Mouse (Mus musculus): ENCODE measurements around the gene Ubtf.

Ubtf gene

GRCm38 (mm10) chr11:102299839-102300238, 19.7 kb downstream of the Ubtf start:
- Histone ChIP-seq H3K36me3 (ENCODE audit: control insufficient read depth, insufficient read depth, low read length, poor library complexity, severe bottlenecking) (no peaks in the 10 kb centered on the region), H3K27me3 (ENCODE audit: control insufficient read depth, insufficient read depth, low read length, poor library complexity, severe bottlenecking) (no peaks in the 10 kb centered on the region)
- peak; percentile 88 for DNase-seq (ENCODE audit: low read depth, low spot score)

DNA sequence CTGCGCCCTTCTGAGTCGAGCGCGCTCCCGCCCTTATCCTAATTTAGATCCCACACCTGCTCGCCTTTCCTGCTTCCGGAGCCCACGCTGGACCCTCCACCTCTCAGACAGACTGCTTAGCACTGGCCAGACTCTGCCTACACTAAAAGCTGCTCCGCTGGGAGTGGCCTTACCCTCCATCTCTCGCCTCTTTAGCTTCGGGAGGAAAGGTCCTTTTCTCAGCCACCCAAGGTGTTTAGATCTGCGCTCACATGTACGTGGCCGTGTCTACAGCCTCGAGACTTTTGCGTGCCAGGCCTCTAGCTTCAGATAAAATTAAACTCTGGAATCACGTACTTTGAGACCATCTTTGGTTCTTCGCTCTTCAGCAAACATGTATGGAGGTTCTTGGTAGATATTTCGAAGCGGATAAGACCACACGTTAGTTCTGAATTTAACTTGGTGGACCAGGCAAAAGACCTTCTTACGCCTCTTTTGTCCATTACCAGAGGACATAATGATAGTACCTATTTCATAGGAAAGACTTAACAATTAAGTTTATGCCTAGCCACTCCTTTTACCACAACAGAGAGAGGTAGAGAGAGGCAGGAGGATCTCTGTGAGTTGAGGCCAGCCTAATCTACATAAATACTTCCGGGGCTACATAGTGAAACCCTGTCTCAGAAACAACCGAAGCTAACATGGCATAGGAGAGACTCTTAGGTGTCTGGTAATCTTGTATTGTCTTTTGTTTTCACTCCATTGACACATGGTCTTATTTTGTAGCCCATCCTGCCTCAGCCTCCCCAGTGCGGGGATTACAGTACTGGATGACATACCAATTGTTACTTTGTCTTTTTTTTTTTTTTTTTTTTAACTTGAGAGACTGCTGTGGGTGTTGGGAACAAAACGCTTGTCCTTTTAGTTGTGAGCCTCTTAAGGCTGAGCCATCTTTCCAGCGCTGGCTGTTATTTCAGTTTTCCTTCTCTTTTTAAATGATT, 21.7 kb downstream of the Ubtf start:
- H3K36me3 ChIP-seq (ENCODE audit: control insufficient read depth, insufficient read depth, low read length, poor library complexity, severe bottlenecking), result no peaks in the 10 kb centered on the region
- no peaks in the 10 kb centered on the region for H3K27me3 ChIP-seq (ENCODE audit: control insufficient read depth, insufficient read depth, low read length, poor library complexity, severe bottlenecking)
- DNase-seq (ENCODE audit: low read depth, low spot score), result peak; percentile 41

GRCm38 (mm10) chr11:102296491-102297472, 22.8 kb downstream of the Ubtf start, which contains the start of gene Atxn7l3:
Atxn7l3 (minus strand) TSS chr11:102296631.
- Histone ChIP-seq H3K36me3 (ENCODE audit: control insufficient read depth, insufficient read depth, low read length, poor library complexity, severe bottlenecking) (peaks cover 6% of the 10 kb centered on the region; the same call in 1 of the 2 replicates), H3K27me3 (ENCODE audit: control insufficient read depth, insufficient read depth, low read length, poor library complexity, severe bottlenecking) (no peaks in the 10 kb centered on the region)
- DNase-seq (ENCODE audit: low read depth, low spot score), result peak; percentile 98

GRCm38 (mm10) chr11:102295598-102296471, 23.7 kb downstream of the Ubtf start:
- Histone ChIP-seq H3K27me3 (ENCODE audit: control insufficient read depth, insufficient read depth, low read length, poor library complexity, severe bottlenecking) (no peaks in the 10 kb centered on the region), H3K36me3 (ENCODE audit: control insufficient read depth, insufficient read depth, low read length, poor library complexity, severe bottlenecking) (peaks cover 10% of the 10 kb centered on the region; the same call in 1 of the 2 replicates)
- peak; percentile 50 for DNase-seq (ENCODE audit: low read depth, low spot score)

GRCm38 (mm10) chr11:102294887-102295597, 24.5 kb downstream of the Ubtf start:
- H3K27me3 ChIP-seq (ENCODE audit: control insufficient read depth, insufficient read depth, low read length, poor library complexity, severe bottlenecking), result no peaks in the 10 kb centered on the region
- DNase-seq (ENCODE audit: low read depth, low spot score), result peak; percentile 78
- peaks cover 10% of the 10 kb centered on the region; the same call in 1 of the 2 replicates for H3K36me3 ChIP-seq (ENCODE audit: control insufficient read depth, insufficient read depth, low read length, poor library complexity, severe bottlenecking)

GRCm38 (mm10) chr11:102294416-102294815, 25.1 kb downstream of the Ubtf start:
- DNase-seq (ENCODE audit: low read depth, low spot score), result no peak
- Histone ChIP-seq H3K27me3 (ENCODE audit: control insufficient read depth, insufficient read depth, low read length, poor library complexity, severe bottlenecking) (no peaks in the 10 kb centered on the region), H3K36me3 (ENCODE audit: control insufficient read depth, insufficient read depth, low read length, poor library complexity, severe bottlenecking) (peaks cover 10% of the 10 kb centered on the region; the same call in 1 of the 2 replicates)

DNA sequence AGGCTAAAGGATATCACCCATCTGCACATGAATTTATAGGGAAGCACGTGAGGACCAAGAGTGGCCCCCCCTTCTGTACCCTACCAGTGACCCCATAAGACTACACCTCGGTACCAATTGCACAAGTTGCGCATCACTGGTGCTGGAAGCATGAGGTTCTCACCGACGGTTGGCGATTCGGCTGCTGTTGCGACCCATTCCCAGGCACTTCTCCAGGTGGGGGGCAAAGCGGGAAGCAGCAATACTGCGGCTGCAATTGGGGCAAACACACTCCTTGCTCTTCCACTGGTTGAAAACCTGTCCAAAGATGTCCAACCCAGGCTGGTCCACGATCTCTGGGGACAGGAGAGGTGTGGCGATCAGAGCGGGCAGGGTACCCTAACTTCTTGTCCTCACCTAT, 25.6 kb downstream of the Ubtf start:
- Histone ChIP-seq H3K36me3 (ENCODE audit: control insufficient read depth, insufficient read depth, low read length, poor library complexity, severe bottlenecking) (peaks cover 10% of the 10 kb centered on the region; the same call in 1 of the 2 replicates), H3K27me3 (ENCODE audit: control insufficient read depth, insufficient read depth, low read length, poor library complexity, severe bottlenecking) (no peaks in the 10 kb centered on the region)
- no peak for DNase-seq (ENCODE audit: low read depth, low spot score)

- H3K27me3 ChIP-seq (ENCODE audit: control insufficient read depth, insufficient read depth, low read length, poor library complexity, severe bottlenecking), result no peaks in the 10 kb centered on the region
- DNase-seq (ENCODE audit: low read depth, low spot score), result no peak
- H3K36me3 ChIP-seq (ENCODE audit: control insufficient read depth, insufficient read depth, low read length, poor library complexity, severe bottlenecking), result peaks cover 10% of the 10 kb centered on the region; the same call in 1 of the 2 replicates
These were observed 28.4 kb downstream of the Ubtf start for GRCm38 (mm10) chr11:102291051-102291535.

DNA sequence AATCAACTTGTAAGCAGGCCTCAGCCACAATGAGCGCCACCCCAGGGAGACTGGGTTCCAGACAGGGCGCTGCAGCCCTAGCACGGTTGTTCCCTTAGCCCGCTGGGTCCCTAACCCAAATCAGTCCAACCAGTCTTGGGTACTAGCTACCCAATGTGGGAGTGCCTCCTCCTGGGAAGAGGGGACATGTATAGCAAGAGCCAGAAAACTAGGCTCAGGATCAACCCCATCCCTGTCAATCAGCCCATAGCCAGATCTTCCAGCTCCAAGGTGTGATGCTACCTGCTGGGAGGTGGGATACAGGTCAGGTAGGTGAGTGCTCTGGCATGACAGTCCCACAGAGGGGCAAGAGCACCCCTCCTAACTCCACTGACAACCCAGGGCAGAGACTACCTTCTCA, 29.4 kb downstream of the Ubtf start:
- H3K27me3 ChIP-seq (ENCODE audit: control insufficient read depth, insufficient read depth, low read length, poor library complexity, severe bottlenecking), result no peaks in the 10 kb centered on the region
- peaks cover 10% of the 10 kb centered on the region; the same call in 1 of the 2 replicates for H3K36me3 ChIP-seq (ENCODE audit: control insufficient read depth, insufficient read depth, low read length, poor library complexity, severe bottlenecking)
- no peak for DNase-seq (ENCODE audit: low read depth, low spot score)

DNA sequence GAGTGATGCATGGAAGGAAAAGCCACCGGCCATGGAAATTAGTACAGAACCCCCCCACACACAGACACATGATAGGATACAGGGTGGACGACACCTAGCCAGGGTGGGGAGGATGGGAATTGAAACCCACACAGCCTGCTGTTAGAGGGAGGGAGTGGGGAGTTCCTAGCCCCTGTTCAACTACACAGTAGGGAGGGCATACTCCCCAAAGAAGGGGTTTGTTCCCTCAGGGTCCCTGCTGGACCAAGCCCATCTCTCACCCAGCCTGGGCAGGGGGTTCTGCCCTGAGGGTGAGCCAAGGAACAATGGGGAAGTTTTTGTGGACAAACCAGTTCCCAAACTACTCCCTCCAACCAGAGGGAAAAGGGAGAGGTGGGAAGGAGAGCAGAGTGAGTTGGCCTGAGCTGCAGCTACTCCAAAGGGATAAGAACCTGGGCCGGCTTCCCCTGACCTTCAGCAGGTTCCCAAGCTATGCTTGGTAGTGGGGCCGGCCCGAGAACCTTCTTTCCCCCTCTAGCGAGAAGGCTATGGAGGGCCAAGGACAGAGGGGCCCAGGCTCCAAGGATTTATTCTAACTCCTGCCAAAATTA, 29.9 kb downstream of the Ubtf start:
- Histone ChIP-seq H3K36me3 (ENCODE audit: control insufficient read depth, insufficient read depth, low read length, poor library complexity, severe bottlenecking) (peaks cover 10% of the 10 kb centered on the region; the same call in 1 of the 2 replicates), H3K27me3 (ENCODE audit: control insufficient read depth, insufficient read depth, low read length, poor library complexity, severe bottlenecking) (no peaks in the 10 kb centered on the region)
- no peak for DNase-seq (ENCODE audit: low read depth, low spot score)

DNA sequence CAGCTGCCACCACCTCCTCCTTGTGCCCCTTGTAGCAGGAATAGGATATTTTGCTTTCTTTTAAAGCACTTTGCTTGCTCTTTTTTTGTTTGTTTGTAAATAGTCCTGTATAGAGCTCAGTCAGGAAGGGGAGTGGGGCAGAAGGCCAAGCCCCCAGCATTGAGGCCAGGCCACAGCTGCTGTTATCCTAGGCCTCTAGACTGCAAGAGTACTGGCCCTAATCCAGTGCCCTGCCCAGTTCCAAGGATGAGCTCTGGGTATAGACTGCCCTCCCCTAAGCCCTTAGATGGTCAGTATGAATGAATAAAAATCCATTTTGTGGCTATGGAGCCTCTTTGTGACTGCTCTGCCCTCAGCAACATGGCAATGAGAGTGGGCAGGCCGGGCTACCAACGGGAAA, 30.6 kb downstream of the Ubtf start:
- Histone ChIP-seq H3K36me3 (ENCODE audit: control insufficient read depth, insufficient read depth, low read length, poor library complexity, severe bottlenecking) (peaks cover 10% of the 10 kb centered on the region; the same call in 1 of the 2 replicates), H3K27me3 (ENCODE audit: control insufficient read depth, insufficient read depth, low read length, poor library complexity, severe bottlenecking) (no peaks in the 10 kb centered on the region)
- no peak for DNase-seq (ENCODE audit: low read depth, low spot score)

GRCm38 (mm10) chr11:102288027-102288804, 31.3 kb downstream of the Ubtf start:
- Histone ChIP-seq H3K27me3 (ENCODE audit: control insufficient read depth, insufficient read depth, low read length, poor library complexity, severe bottlenecking) (no peaks in the 10 kb centered on the region), H3K36me3 (ENCODE audit: control insufficient read depth, insufficient read depth, low read length, poor library complexity, severe bottlenecking) (peaks cover 10% of the 10 kb centered on the region; the same call in 1 of the 2 replicates)
- DNase-seq (ENCODE audit: low read depth, low spot score), result no peak
